Mouse (Mus musculus) lung, postnatal 0 days (tissue): ENCODE results near the gene Ablim1. TPM values are rescaled to one million over a fixed set of nuclear protein-coding genes. Genes with fewer than 3 reads are reported as not detected.

ENCODE experiments used
- ATAC-seq: fragments of 200-750 bp; cut with Nextera tagmentation; 2 replicates; pipeline ENCODE4 v1.8.0; 2017; ENCODE audit warnings: moderate library complexity
- DNase-seq: peaks from one replicate; pipeline ENCODE4 v3.0.0-alpha.2; 2016; ENCODE audit warnings: low spot score
- H3K27ac ChIP-seq: fragments of 300-500 bp; sonication (generic); 2 replicates; pipeline ENCODE4 v1.5.1; 2014; ENCODE audit warnings: antibody characterized with exemption, mild to moderate bottlenecking, low read length, mixed read lengths
- H3K27me3 ChIP-seq: fragments of 300-500 bp; sonication (generic); replicated peaks from 2 replicates; pipeline ENCODE4 v1.6.1; 2014; ENCODE audit warnings: low read length, mixed read lengths; ENCODE audit not compliant: insufficient read depth
- H3K36me3 ChIP-seq: fragments of 300-500 bp; sonication (generic); 2 replicates; pipeline ENCODE4 v1.6.1; 2014; ENCODE audit warnings: low read length, mixed read lengths; ENCODE audit not compliant: insufficient read depth
- H3K4me1 ChIP-seq: fragments of 300-500 bp; sonication (generic); 2 replicates; pipeline ENCODE4 v1.6.1; 2014; ENCODE audit warnings: antibody characterized with exemption, low read depth, low read length, mixed read lengths; ENCODE audit not compliant: insufficient read depth
- H3K4me2 ChIP-seq: fragments of 300-500 bp; sonication (generic); replicated peaks from 2 replicates; pipeline ENCODE4 v1.6.1; 2014; ENCODE audit warnings: low read depth, mild to moderate bottlenecking, low read length, moderate library complexity, mixed read lengths
- H3K4me3 ChIP-seq: fragments of 300-500 bp; sonication (generic); 2 replicates; pipeline ENCODE4 v1.5.1; 2014; ENCODE audit warnings: low read depth, low read length
- H3K9ac ChIP-seq: fragments of 300-500 bp; sonication (generic); replicated peaks from 2 replicates; pipeline ENCODE4 v1.6.1; 2014; ENCODE audit warnings: low read depth, mild to moderate bottlenecking
- H3K9me3 ChIP-seq: fragments of 300-500 bp; sonication (generic); 2 replicates; pipeline ENCODE4 v1.6.1; 2016; ENCODE audit warnings: low read length, mixed read lengths
- CTCF ChIP-seq: IDR thresholded peaks from 2 replicates; pipeline ENCODE4 v1.5.1; 2016; ENCODE audit warnings: antibody characterized with exemption, mild to moderate bottlenecking
- EP300 ChIP-seq: IDR thresholded peaks from 2 replicates; pipeline ENCODE4 v1.6.1; 2016; ENCODE audit warnings: antibody characterized with exemption, mild to moderate bottlenecking, control low read depth
- WGBS: fragments of 180-500 bp; shearing (Covaris S2); extraction: QIAGEN DNeasy Blood & Tissue Kit; methylation state at CpG from one replicate; pipeline ENCODE4 v1.1.7; 2014; 5-methylcytosine and 5-hydroxymethylcytosine counted together
- polyA plus RNA-seq: library from polyadenylated mRNA; unstranded; fragments of >200 nt; fragmentation: Nextera tagmentation; extraction: Ambion mirVana; gene quantifications from 2 replicates; pipeline ENCODE4 v1.2.1, GENCODE M21; 2015

Ablim1 gene
- polyA plus RNA-seq, 1 experiment from 2014 or later: 50.1 TPM

GRCm38 (mm10) chr19:57059018-57059580 is 255.6 kb downstream of the Ablim1 start:
- Histone ChIP-seq H3K27ac (no peak overlapping the region), H3K4me3 (no peak overlapping the region), H3K4me1 (no peaks in the 10 kb centered on the region), H3K9ac (no peak overlapping the region), H3K36me3 (peaks cover 22% of the 10 kb centered on the region; the same call in 1 of the 2 replicates), H3K9me3 (0 out of 2 replicates have a peak, but pooled peaks cover 3% of the 10 kb centered on the region), H3K27me3 (no peaks in the 10 kb centered on the region), H3K4me2 (no peak overlapping the region)
- TF ChIP-seq CTCF (no peak), EP300 (no peak)
- 61% methylated on average over 19 of the region's 19 CpGs for WGBS
- ATAC-seq: no peak
- DNase-seq: no peak

DNA sequence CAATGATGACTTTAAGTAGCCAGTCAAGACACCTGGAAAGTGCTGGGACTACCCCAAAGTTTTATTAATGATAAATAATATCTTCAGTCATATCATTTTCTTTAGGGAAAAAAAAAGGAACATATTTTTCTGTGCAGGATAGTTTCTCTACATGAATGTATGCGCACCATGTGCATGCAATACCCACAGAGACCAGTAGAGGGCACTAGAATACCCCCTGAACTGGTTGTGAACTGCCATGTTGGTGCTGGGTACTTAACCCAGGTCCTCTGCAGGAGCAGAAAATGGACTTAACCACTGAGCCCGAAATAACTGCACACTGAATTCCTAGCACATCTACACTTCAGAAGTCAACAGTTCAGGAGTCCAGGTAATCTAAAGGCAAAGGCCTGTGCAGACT is 257.2 kb downstream of the Ablim1 start:
- Histone ChIP-seq H3K36me3 (peaks cover 12% of the 10 kb centered on the region; the same call in 1 of the 2 replicates), H3K27me3 (no peaks in the 10 kb centered on the region), H3K9ac (no peak overlapping the region), H3K4me1 (no peaks in the 10 kb centered on the region), H3K27ac (no peak overlapping the region), H3K4me2 (no peak overlapping the region), H3K4me3 (no peak overlapping the region), H3K9me3 (0 out of 2 replicates have a peak, but pooled peaks cover 3% of the 10 kb centered on the region)
- 98% methylated on average over 2 of the region's 2 CpGs for WGBS
- TF ChIP-seq CTCF: peak; percentile 52
- TF ChIP-seq EP300: no peak
- DNase-seq: no peak
- no peak for ATAC-seq

DNA sequence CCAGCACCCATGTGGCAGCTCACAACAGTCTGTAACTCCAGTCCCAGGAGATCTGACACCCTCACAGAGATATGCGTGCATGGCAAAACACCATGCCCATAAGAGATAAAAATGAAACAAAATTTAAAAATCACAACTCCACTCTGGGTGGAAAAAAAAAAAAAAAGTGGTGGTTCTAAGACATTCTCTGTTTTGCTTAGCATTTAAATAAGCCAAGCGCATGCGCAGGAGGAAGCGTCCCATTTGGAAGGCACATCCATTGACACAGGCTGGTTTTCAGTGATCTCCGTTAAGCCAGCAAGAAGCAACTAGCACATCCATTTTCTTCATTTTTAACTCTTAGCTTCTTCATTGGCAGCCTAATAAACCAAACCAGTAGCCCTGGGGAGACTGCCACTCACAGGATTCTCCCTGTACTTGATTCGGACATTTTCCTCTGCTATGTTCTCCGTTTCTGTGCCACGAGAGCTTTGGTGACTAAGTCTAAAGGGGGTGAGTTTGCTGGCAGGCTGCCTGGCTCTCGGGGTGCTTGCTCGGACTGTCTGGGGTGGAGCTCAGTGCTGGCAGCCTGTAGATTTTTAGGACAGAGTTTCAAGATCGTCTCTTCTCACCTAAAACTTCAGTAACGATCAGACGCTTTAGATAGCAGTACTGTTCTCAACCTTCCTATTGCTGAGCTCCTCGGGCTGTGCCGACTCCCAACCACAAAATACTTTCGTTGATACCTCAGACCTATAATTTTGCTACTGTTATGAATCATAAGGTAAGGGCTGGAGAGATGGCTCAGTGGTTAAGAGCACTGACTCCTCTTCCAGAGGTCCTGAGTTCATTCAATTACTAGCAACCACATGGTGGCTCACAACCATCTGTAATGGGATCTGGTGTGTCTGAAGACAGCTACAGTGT is 259.3 kb downstream of the Ablim1 start:
- Histone ChIP-seq H3K27me3 (no peaks in the 10 kb centered on the region), H3K9ac (no peak overlapping the region), H3K36me3 (peaks cover 5% of the 10 kb centered on the region; the same call in 1 of the 2 replicates), H3K4me1 (no peaks in the 10 kb centered on the region), H3K4me3 (no peak overlapping the region), H3K4me2 (no peak overlapping the region), H3K27ac (no peak overlapping the region), H3K9me3 (0 out of 2 replicates have a peak, but pooled peaks cover 3% of the 10 kb centered on the region)
- peak; percentile 56; the same call in 1 of the 2 replicates for ATAC-seq
- TF ChIP-seq CTCF: no peak
- TF ChIP-seq EP300: no peak
- DNase-seq: peak; percentile 69
- WGBS: 63% methylated on average over 16 of the region's 16 CpGs

DNA sequence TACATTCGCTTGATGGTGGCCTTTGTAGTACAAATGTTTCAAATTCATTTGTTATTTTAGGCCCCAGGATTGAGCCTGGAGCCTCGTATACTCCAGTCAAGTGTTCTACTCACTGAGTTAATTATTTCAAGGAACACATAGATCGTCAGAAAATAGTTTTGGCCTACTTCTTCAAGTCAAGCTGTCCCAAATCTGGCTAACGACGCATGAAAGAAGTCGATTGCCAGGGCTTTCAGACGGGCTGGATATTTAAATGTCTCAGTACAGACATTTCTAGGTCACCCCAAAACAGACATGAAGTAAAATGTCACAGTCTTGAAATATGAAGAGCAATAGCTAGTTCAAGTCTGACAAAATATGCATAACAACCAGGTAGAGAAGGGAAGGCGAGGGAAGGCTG is 261.8 kb downstream of the Ablim1 start:
- no peaks in the 10 kb centered on the region for H3K4me1 ChIP-seq
- peaks cover 5% of the 10 kb centered on the region; the same call in 1 of the 2 replicates for H3K36me3 ChIP-seq
- WGBS: 53% methylated on average over 8 of the region's 8 CpGs
- H3K27me3 ChIP-seq: no peaks in the 10 kb centered on the region
- TF ChIP-seq EP300 (no peak), CTCF (no peak)
- no peak overlapping the region for H3K4me2 ChIP-seq
- DNase-seq (peak; percentile 49), ATAC-seq (peak; percentile 37; the same call in 1 of the 2 replicates)
- no peak overlapping the region for H3K9ac ChIP-seq
- 0 out of 2 replicates have a peak, but pooled peaks cover 3% of the 10 kb centered on the region for H3K9me3 ChIP-seq
- no peak overlapping the region for H3K4me3 ChIP-seq
- no peak overlapping the region for H3K27ac ChIP-seq

DNA sequence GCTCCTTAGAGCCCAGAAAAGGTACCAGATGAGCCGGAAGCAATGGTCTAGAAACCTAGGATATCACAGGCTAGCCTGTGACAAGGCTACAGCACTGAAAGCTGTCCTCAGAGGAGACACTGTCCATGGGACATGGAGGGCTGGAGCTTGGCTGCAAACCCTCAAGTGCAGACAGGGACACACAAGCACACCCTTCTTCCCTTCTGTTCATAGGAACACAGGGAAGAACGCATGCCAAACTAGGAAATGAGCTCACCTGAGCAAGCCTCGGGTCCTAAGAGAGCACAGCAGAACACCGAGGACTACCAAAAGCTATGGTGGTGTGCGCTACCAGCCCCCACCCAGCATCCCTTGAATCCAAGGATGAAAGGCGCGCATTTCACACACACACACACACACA is 262.7 kb downstream of the Ablim1 start:
- ATAC-seq (no peak), DNase-seq (no peak)
- Histone ChIP-seq H3K9me3 (no peaks in the 10 kb centered on the region), H3K36me3 (no peaks in the 10 kb centered on the region), H3K4me1 (no peaks in the 10 kb centered on the region), H3K4me3 (no peak overlapping the region), H3K9ac (no peak overlapping the region), H3K4me2 (no peak overlapping the region), H3K27me3 (no peaks in the 10 kb centered on the region), H3K27ac (no peak overlapping the region)
- WGBS: 93% methylated on average over 7 of the region's 7 CpGs
- no peak for TF ChIP-seq EP300

DNA sequence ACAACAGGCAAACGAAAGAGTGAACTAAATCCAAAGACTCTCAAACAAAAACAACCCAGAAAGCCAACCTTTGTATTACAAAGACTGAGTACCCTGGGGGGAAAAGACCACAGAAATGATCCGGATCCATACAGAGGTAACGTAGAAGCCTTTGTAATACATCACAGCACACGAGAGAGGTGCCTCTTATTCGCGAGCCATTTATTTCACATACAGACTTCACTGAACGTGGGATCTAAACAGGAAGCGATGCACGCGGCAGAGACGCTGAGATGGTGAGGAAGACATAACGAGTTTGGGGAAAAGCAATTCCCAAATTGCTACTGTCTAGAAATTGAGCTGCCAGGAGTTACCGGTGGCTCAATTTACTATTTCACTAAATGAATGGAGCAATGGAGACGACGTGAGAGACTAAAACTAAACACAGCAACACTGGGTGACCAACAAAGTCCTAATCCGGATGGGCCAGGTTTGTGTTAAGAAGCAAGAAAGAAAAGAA is 265.1 kb downstream of the Ablim1 start:
- Histone ChIP-seq H3K9ac (no peak overlapping the region), H3K27ac (no peak overlapping the region), H3K4me2 (no peak overlapping the region), H3K4me1 (no peaks in the 10 kb centered on the region), H3K27me3 (no peaks in the 10 kb centered on the region), H3K9me3 (no peaks in the 10 kb centered on the region), H3K4me3 (no peak overlapping the region), H3K36me3 (no peaks in the 10 kb centered on the region)
- 68% methylated on average over 16 of the region's 16 CpGs for WGBS
- ATAC-seq (no peak), DNase-seq (no peak)
- TF ChIP-seq CTCF (no peak), EP300 (no peak)
